Mouse (Mus musculus) lung, adult 18-20 months (tissue): Measurements from ENCODE around the gene Matn3.

Experiments
- DNase-seq, 2 experiments: peaks; one replicate each; pipeline ENCODE4 v3.0.0; 2022; ENCODE audit warnings: mixed read lengths in 2 of 2

Matn3 gene

DNA sequence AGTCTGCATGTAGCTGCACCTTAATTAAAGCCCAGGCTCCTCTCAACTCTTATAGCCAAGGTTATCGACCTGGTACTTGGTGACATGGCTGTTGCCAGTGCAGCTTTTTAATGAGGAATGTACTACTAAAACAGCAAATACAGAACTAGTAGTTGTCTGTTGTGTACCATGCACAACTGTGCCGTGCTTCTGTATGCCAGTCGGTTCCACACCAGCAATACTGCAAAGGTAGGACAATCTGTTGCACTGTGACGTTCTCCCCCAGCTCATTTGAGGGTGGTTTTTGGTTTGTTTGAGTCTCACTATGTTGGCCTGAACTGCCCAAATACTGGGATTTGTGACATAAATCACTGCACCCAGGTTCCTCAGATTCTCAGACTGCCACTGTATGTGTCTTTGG lies 8.2 kb upstream of the Matn3 start:
- no peak for DNase-seq

DNA sequence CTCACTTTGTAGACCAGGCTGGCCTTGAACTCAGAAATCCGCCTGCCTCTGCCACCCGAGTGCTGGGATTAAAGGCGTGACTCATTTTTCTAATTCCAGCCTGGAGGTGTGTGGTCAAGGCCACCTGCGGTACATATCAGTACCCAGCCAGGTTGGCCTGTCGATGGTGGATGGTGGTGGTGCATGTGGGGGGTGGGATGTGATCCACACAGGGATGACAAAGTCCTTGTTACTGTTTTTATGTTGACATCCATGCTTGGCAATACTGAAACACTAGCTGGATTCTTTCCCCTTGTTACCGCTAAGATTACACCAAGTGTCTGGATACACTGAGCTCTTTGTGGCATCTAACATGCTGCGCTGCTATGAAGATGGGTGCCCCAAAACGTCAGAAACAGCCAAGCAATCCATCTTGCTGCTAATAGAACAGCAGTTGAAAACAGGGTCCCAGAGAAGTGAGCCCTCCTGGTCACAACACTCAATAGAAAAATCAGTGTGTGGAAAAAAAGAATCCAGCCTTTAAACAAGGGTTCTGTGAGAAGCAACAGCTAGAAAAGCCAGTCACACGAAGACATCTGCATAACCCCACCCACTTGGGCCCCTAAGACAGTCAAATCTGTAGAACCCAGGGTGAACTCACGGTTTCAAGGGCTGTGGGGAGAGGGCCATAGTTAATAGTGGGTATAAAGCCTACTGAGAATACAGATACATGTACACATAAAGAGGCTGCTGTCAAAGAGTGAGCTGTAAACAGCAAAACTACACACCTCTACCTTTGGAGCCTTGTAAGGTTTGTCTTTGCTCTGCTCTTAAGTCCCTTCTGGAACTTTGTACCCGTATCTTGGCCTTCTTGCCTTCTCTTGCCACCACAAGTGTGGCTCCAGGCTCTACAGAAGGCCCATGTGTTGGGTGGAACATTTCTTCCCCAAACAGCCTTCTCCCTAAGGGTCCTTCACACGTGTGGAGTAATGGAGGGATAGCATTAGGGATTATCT lies 7.4 kb upstream of the Matn3 start:
- DNase-seq: no peak

DNA sequence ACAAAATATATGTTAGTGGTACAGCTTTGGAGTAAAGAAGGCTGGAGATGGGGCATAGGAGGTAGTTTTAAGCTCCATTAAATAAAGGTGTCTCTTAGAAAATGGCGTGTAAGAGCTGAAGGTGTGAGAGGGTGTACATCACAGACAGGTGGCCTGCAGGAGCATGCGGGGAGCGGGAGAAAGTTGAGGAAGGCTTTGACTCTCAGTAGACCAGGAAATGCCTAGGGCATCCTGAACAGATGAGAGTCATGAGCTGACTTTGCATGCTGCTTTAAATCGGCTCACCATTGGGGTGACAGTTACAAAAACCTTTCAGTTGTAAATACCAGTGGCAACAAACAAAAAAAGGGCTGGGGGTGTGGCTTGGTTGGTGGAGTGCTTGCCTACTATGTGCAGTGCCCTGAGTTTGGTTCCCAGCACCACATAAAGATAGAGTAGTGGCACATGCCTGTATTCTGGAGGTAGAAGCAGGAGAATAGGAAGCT lies 6.6 kb upstream of the Matn3 start:
- no peak for DNase-seq

DNA sequence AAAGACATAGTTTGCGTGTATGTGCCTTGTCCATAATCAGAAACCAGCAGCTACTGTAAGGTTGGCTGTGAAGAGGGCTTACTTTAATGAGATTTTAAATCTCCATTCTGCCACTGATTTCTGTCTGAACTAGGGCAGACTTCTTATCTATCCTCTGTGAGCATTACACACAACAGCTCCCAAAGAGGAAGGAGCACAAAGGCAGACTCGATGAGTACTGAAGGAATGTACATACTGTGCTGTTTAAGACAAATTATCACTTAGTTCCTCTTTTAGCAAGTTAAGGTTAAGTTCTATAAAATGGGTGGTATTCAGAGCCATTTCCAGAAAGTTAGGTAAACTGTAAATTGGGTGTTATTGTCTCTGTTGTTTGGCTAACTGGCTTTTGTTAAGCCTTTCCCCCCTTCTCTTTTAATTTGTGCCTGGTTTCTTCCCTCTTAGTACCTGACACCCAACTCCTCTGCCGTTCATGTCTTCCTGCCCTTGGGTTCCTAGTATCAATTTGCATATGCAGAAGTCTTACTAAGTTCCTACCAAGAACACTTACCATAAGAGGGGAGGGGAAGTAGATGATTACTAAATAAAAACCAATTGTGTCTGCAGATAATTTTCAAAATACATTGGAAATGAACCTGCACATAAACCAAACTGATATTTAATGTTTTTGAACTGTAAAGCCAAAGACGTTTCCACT lies 5.9 kb upstream of the Matn3 start:
- DNase-seq: no peak

DNA sequence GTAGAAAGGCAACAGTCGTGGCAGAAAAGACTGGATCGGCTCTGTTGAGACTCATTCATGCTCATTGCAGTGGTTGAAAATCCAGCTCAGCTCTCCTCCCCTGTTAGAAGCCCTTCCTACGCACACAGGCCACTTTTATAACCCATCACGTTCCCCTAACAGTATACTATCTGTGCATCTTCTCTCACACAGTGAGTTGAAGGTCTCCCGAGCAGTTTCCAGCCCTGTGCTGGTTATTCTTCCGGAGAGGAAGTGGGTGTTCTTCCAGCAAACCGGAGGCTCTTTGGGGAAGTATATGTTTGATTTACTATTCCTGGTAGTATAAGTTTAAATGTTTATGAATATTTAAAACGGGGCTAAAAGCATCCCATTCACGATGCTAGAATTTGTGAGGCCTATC lies 566 bp upstream of the Matn3 start:
- DNase-seq: no peak

DNA sequence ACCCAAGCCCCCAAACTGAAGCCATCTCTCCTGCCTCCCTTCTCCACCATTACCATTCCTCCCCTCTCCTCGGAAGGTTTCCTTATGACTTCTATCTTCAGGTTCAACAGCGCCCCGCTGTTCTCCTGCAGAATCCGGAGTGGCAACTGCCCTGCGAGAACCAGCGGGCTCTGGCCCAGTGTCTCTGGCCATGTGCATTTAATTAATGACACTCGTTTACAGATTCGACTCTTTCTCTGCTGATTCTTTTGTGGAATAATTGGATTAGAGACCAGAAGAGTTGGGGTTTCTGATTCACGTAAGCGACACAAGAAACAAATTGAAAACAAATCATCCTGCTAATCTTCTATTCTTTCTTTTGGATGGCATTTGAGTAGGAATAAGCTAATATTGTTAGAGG lies 5.4 kb downstream of the Matn3 start:
- no peak for DNase-seq

DNA sequence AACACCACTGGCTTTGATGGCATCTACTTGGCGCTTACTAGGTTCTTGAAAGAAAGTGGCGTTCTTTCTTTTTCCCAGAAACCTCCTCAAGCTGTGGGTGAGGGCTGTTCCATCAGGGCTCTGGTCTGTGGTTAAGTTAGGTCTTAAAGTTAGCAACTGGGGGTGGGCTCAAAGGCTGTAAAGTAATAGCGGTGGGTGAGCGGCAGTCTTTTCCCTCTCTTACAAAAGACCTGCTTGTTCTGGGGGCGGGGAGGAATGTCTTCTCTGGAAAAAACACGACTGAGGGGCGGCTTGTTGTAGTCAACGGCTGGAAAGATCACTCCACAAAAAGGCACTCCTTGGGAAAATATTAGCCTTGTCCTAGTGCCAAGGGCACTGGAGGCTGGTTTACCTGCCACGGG lies 6.4 kb downstream of the Matn3 start:
- peak; percentile 59 to 84 for DNase-seq

DNA sequence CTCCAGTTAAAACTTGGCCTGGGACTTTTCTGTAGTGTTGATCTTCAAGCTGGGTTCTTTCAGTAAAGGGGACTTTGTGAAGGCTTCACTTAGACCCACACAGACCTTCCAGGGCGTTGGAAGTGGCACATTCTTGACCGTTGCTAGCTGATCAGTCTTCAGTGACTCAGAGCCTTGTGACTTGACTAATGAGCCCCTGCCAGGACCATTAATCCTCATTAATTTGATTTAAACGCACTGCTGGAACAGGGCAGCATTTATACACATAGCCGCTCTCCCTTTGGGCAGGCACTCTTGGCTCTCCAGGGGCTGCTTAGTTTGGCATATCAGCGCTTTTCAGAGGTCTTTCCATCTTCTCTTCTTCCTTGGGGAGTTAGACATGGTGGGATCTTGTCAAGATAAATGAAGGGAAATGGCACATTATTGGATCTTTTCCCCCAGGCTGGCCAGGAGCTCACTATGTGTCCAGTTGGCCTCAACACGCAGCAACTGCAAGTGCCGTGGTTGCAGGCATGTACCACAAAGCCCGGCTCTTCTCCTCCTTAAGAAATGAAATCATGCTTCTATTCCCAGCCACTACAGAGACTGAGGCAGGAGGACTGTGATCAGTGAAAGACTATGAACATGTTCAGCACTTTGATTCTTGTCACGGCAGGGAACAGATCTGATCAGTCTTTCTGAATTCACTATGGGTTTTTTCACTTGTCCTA lies 14.0 kb downstream of the Matn3 start:
- DNase-seq: no peak

DNA sequence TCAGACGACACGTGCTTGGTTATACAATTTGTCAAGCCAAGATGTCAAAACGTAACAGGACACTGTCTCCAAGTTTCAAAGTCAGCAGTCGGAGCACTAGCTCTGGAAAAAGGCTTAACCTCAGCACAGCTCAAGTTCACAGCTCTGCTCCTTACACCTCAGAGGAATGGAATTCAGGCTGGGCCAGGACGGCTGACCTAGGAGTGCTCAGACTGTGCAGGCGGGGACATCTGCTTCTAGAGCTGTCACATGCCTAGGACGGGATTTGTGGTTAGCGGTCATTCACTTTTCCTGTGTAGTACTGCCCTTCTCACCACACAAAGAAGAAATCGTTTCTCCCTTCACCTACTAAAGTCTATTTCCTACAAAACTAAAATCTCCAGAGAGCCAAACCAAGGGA lies 22.1 kb downstream of the Matn3 start:
- peak; percentile 75 to 83 for DNase-seq

DNA sequence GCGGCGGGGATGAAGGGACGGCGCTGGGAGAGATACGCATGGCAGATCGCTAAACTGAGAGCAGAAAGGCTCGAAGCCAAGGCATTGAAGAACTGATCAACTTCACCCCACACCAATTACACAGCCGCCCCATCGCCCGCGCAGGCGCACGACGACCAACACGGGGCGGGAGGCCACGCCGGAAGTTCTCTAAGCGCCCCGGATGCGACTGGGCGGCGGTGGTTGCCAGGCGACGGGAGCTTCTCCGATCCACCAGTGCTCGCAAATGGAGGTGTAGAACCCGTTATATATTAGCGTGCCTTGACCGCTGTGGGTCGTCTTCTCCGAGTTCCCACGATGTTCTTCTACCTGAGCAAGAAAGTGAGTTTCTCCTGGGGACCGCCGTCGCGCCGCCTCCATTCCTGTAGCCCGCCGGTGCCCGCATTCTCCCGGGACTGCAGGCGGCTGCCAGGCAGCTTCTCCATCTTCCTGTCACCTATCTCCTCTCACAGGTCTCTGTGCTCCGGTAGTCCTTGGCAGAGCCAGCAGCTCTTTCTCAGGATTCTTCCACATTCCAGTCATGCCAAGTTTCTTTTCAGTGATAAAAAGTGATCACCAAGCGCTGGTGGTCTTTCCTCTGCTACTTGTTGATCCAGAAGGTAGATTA lies 26.2 kb downstream of the Matn3 start, which contains the start of gene Wdr35:
Wdr35 (plus strand) TSS at position 73 of the 646 bp plus-strand sequence.
- DNase-seq: peak; percentile 89 to 93

DNA sequence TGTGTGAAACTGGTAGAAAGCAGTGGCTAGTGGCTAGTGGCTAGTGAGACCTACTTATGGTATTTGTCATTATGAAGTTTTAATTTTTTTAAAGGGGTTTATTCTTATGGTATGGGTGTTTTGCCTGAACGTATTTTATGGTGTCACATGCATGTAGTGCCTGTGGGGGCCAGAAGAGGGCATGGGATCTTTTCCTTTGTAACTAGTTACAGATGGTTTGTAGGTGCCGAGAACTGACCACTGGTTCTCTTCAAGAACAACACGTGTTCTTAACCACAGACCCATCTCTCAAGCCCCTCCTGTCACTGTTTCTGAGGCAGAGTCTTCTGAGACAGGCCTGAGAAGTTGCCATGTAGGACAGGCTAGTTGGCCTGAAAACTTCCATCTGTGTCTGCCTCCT lies 27.3 kb downstream of the Matn3 start:
- no peak for DNase-seq

DNA sequence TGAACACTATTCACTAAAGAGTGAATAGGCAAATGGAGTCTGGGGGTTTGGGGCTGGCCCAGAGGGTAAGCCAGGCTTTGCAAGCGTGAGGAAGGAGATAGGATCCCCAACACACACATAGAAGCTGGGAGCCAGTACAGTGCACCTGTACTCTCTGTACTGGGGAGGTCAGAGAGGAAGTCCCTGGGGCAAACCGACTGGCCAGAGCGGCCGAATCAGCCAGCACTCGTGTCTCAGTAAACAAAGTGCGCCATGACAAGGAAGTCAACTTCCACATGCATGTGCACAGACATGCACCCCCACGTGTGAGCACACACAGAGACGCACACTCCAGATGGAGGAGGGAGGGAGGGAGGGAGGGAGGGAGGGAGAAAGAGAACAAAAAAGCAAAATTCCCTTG lies 45.5 kb downstream of the Matn3 start:
- no peak for DNase-seq

DNA sequence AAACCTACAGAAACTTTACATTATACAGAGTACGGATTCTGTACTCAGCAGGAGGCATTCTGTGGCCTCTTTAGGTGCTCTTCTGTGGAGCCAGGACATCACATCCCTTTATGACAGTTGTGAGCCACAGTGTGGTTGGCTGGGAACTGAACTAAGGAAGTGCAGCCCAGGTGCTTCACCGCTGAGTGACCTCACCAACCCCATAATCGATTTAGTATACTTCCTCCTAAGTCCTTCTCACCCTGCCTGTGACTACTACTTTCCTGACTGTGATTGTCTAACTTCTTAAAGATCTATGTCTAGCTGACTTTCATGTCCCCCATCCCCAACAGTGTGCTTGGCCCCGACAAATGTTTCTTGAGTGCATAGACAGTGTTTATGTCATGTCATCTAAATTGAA lies 50.6 kb downstream of the Matn3 start:
- no peak for DNase-seq

DNA sequence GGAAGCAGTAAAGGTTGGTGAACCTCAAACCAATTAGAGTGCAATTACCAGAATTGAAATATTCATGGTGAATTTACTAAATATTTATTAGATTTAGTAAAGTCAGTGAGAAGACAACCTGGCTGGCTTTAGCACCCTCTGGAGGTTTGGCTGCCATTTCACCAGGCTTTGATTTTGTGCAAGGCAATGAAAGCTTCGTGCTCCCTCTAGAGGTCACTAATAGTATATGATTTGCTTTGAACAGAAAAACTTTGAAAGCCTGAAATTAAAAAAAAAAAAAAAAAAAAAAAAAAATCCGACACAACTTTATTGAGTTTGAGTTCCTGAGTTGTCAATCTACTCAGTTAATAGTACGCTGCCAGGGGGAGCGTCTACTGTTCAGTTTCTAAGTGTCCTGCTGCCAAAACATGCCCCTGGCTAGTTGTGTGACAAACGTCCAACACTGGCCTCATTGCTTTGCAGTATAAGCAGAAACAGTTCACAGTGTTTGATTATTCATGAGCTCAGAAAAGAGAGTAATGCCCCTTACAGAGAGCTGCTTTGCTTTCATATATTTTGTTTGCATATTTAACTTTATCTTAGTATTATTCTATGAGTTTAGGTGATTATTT lies 54.4 kb downstream of the Matn3 start:
- DNase-seq: peak; percentile 60 to 63

DNA sequence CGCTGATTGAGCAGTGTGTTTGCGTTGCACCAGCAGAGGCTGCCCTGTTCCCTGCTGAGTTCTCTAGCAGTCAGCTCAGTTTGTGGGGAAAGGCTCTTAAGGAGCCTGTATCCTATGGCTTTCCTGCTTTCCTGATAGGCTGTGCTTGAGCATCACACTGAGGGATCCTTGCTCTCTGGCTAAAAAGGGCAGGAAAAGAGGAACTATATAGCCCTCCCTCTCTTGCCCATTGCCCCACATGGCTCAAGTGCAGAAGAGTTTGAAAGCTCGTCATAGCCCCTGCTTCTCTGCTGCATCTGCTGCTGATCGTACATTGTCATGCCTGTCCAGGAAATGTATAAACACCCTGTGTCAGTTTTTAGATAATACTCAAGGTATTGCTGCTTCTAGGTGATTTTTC lies 59.4 kb downstream of the Matn3 start:
- no peak for DNase-seq

DNA sequence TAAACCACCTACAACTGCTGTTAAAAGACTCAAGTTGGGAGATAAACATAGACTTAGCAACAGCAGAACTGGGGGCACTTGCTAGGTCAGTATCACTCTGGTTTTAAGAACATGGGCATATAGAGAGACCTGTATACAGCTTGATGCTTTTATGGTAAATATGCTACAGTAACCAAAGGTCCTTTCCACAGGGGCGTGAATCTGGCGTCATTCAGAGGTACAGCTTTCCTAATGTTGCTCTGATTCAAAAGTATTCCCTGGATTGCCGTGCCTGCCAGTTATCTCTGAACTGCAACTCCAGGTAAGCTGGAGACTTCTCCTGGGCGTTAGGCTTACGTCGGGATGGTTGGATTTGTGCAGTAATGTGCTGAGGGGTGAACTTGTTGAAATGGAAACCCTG lies 60.1 kb downstream of the Matn3 start:
- DNase-seq: no peak

DNA sequence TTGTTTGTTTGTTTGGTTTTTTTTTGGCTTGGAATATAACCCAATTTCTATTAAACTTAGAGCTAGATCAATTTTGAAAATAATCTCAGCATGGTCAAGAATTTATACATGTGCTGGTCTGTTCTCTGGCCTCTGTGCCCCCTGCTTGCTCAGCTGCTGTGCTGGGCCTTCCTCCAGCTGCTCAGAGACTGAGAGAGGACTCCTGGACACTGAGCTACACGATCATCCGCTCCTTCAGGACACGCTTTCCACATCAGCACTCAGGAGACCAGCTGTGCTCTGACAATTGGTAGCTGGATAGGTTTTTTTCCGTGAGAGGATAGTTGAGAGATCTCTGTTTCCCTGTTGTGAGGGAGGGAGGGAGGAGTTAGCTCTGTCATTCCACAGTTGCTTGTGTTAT lies 62.6 kb downstream of the Matn3 start:
- DNase-seq: no peak

DNA sequence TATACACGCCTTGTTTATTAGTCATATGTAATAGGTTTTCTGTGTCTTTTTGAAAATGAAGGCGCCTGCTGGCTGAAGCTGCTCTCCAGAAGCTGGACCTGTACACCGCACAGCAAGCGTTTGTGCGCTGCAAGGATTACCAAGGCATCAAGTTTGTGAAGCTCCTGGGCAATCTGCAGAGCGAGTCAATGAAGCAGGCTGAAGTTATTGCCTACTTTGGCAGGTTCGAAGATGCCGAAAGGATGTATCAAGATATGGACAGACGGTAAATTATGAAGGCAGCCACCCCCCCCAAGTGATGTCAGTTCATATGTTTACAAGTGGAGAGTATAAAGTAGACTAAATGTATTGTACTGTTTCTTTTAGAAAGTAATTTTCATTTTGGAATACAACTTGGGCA lies 68.6 kb downstream of the Matn3 start:
- DNase-seq: no peak

DNA sequence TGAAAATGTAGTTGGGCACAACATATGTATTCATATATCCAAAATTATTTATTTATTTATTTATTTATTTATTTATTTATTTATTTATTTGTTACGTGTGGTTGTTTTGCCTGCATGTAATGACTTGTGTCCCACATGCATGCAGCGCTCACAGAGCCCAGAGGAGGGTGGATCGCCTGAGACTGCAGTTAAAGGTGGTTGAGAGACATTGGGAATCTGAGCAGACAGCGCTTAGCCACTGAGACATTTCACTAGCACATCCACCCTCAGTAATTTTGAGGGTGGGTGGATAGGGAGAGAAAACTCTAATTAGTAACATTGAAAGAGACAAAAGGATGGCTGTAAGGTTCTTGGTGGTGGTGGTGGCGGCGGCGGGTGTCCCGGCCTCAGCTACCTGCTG lies 72.7 kb downstream of the Matn3 start:
- DNase-seq: no peak

DNA sequence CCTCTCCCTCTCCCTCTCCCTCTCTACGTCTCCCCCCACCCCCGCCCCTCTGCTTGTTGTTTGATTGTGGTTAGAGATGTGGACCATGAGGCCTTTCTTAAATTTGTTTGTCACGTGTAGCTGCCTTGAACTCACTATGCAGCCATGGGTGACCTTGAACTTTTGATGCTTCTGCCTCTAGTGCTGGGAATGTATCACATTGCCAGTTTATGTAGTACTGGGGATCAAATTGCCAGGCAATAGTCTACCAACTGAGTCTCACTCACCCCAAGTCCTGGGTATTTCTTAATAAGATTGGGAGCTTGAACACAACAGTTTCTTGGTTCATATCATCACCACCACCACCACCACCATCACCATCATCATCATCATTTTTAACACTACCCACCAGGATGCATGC lies 73.3 kb downstream of the Matn3 start:
- DNase-seq: no peak
